Mouse (Mus musculus) inflammation-experienced regulatory T-cells, adult 16 weeks (primary cell): Measurements from ENCODE around the gene Fgf13. TPM values are rescaled to one million over a fixed set of nuclear protein-coding genes. Genes with fewer than 3 reads are reported as not detected.

Experiments used
- polyA plus RNA-seq: library from polyadenylated mRNA; unstranded; fragments of 100-300 nt; shearing (Covaris generic); gene quantifications from one replicate; pipeline ENCODE4 v1.2.1, GENCODE M21; 2017

Fgf13 gene
- polyA plus RNA-seq: 16.9 TPM

GRCm38 (mm10) chrX:59567695-59568431, at the start of gene Fgf13:
TSS of gene Fgf13 (minus strand) at chrX:59568071.

